Mouse (Mus musculus) layer of hippocampus, adult 8-10 months (tissue): Measurements from ENCODE around the gene Knop1. TPM values are rescaled to one million over a fixed set of nuclear protein-coding genes. Genes with fewer than 3 reads are reported as not detected.

Experiments used
- DNase-seq, 2 experiments: peaks; one replicate each; pipeline ENCODE4 v3.0.0; 2022; ENCODE audit warnings: low spot score in 2 of 2
- total RNA-seq, 4 experiments: library from RNA; stranded (reverse); gene quantifications; 2 replicates each; pipeline ENCODE4 v1.2.4; 2022

The Knop1 gene
- total RNA-seq: 10 to 100 TPM; 23.2 to 30.3 (median 26.3) TPM

GRCm38 (mm10) chr7:118855877-118856304 is at the start of gene Knop1:
TSS of gene Knop1 (minus strand) at chr7:118856254.
- no peak for DNase-seq

GRCm38 (mm10) chr7:118904530-118904929 is 48.5 kb upstream of the Knop1 start:
- no peak for DNase-seq

GRCm38 (mm10) chr7:118903879-118904278 is 47.8 kb upstream of the Knop1 start:
- no peak for DNase-seq

- no peak for DNase-seq
Observed at GRCm38 (mm10) chr7:118902944-118903343, 46.9 kb upstream of the Knop1 start.

- DNase-seq: no peak
Observed at GRCm38 (mm10) chr7:118900090-118900489, 44.0 kb upstream of the Knop1 start.

GRCm38 (mm10) chr7:118898063-118898462 is 42.0 kb upstream of the Knop1 start:
- DNase-seq: no peak

DNA sequence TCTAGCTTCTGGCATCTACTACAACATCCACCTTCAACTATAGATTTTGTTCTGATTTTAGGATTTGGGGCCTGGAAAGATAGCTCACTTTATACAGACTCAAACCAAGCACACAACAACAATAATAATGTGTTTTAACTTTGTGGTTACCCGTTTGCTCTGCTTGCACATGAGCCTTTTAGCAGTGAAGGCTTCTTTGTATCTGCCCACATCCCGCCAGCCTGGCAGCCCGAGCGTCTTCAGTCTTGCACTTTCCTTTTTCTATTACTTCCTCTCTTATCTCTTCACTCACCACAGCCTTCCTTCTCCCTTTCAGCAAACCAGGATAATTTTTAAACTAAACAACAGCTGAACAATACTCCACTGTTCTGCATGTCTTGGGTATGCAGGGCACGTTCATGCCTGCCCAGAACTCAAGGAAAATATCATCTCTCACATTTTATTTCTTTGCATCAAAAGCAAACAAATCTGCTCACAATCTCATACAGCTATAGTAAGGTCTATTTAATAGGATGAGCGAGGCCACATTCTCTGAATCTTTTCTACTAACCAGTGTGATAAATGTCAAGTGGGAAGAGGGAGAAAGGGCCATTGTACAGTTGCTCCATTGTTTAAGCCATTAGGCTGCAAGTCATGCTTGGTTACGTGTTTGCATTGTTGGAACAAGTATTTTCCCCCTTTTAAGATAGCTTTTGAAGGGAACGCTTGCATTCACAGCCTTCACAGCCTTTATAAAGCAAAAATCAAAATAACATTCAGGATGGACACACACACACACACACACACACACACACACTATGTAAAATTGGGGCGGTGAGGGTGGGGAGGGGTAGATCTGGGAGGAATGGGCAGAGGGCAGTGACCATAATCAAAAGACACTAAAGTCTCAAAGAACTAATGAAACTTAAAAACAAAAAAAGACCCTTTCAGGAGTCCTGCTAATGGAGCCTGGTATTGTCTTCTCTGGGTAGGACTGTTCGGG is 39.7 kb upstream of the Knop1 start:
- DNase-seq: no peak

- no peak for DNase-seq
Observed at GRCm38 (mm10) chr7:118889046-118889680, 33.1 kb upstream of the Knop1 start.

DNA sequence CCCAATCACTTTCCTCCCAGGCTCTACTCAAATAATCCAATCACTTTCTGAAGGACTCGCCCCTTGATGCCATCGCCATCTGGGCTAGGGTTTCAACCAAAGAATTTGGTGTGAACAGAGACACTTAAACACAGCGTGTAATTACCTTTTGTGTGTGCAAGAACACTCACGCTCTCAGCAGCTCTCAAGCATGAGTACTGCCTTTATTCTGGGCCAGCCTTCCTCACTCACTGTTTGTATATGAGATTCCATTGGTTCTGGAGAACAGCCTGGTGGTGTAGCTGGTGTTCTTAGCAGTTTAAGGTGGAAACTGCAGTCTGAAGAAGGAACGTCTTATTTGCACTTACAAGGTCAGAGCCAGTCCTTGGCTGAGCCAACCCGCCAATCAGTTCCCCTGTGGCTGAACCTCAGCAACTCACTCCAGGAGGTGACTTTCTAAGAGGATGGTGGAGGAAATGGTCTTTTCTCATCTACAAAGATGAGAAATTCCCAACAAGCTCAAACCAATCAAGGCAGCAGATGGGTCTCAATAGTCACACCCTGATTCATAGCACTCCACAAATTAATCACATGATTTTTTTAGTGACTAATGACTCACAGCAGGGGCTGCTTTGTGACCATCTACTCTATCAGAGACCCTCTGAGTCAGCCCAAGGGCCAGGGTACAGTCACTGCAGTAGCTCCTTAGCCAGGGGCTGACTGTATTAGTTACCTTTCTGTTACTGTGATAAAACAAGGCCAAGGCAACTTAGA is 31.4 kb upstream of the Knop1 start:
- DNase-seq: no peak

DNA sequence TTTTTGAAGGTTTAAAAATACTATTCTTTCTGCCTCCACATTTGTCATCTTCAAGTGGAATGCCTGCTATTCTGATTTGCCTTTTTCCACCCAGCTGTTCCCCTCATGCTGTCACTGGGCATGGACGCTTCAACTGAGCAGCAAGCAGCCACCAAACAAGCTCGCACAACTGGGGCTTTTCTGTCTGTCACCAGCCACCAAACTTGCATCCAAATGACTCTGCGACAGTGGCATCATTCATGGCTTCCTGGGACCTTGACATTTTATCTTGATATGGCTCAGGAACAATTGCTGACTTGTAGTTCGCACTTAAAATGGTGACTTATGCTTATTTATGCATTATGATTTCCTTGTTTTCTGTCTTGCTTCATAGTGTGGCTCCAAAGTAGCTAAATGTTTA is 28.9 kb upstream of the Knop1 start:
- peak in 1 of 2 experiments; percentile 15 for DNase-seq

- no peak for DNase-seq
Observed at GRCm38 (mm10) chr7:118883957-118884356, 27.9 kb upstream of the Knop1 start.

GRCm38 (mm10) chr7:118879466-118880029 is 23.5 kb upstream of the Knop1 start:
- no peak for DNase-seq

DNA sequence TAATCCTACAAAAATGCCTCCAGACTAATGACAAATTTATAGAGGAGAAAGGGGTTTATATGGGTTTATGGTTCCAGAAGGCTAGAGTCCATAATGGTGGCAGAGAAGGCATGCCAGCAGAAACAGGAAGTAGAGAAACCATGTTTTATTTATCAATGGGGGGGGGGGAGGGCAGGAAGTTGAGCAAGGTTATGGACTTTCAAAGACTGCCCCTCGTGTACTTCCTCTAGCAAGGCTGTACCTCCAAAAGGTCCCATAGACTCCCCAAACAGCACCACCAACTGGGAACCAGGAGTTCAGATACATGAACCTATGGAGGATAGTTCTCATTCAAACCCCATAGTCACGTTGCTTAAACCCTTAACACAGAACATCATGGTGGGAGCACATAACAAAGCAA is 9.3 kb upstream of the Knop1 start:
- DNase-seq: no peak

DNA sequence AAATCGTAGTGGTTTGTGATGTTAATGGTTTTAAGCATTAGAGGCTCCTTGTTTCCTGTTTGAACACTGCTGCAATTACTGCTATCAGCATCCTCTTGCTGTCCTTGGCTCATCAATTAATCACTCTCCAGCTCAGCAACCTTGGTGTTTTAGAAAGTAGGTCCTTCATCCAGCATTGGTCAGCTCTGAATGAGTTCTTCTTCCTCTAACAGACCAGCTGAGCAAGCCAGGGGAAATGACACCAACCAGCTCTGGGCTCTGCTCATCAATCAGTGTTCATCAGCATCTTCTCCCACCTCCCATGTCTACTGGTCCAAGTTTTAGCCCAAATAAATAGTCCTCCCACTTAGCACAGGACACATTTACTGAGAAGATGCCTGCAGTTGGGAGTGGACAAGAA is 2.6 kb upstream of the Knop1 start:
- no peak for DNase-seq

- DNase-seq: peak; percentile 84 to 90
Observed at GRCm38 (mm10) chr7:118855171-118855876, 730 bp downstream of the Knop1 start, which contains the start of gene Iqck. TSS of gene Iqck (plus strand) at chr7:118855752.

GRCm38 (mm10) chr7:118854606-118855005 is 1.4 kb downstream of the Knop1 start:
- DNase-seq: no peak

GRCm38 (mm10) chr7:118852611-118853010 is 3.4 kb downstream of the Knop1 start:
- no peak for DNase-seq

- DNase-seq: no peak
Observed at GRCm38 (mm10) chr7:118851571-118851970, 4.5 kb downstream of the Knop1 start.

- no peak for DNase-seq
Observed at GRCm38 (mm10) chr7:118850676-118851290, 5.3 kb downstream of the Knop1 start.

GRCm38 (mm10) chr7:118849543-118850250 is 6.4 kb downstream of the Knop1 start:
- DNase-seq: no peak
